Mouse (Mus musculus): ENCODE results near the gene Gipc2. TPM values are rescaled to one million over a fixed set of nuclear protein-coding genes. Genes with fewer than 3 reads are reported as not detected.

Gene Gipc2
- total and polyA plus RNA-seq, 3 experiments = 0.33 TPM; not detected in 2

DNA sequence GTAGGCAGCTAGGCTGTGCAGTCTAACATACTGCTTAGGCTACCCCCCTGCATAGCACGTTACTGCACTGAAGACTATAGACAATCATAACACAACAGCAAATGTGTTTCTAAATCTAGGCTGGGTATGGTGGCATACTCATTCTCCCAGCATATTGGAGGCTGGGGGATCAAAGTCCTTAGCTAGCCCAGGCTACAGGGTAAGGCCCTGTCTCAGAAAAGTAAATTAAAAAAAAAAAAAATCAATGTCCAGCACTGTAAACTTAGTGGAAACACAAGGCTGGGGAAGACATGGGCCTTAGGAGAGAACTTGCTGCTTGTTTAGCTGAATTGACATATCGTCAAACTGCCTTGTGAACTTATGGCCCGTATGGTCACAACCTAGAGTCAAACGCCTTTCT, 14.6 kb upstream of the Gipc2 start:
- ATAC-seq (ENCODE audit: extremely low read depth, insufficient number of reproducible peaks, low FRiP score, poor library complexity, severe bottlenecking) = no peak
- peaks cover 18% of the 10 kb centered on the region for H3K36me3 ChIP-seq (replicated peaks)
- H3K27me3 ChIP-seq (ENCODE audit: insufficient read depth, low read length) = no peaks in the 10 kb centered on the region
- no peak for TF ChIP-seq TAL1 (conservative IDR thresholded peaks at IDR 0.05; ENCODE audit: low read depth, low read length)
- TF ChIP-seq CTCF (IDR thresholded peaks at IDR 0.05; ENCODE audit: low read depth, low read length) = no peak
- no peak for TF ChIP-seq GATA2 (IDR thresholded peaks at IDR 0.05; ENCODE audit: borderline replicate concordance, low read depth, low read length)
- no peak for TF ChIP-seq GATA1 (IDR thresholded peaks at IDR 0.05; ENCODE audit: borderline replicate concordance, low read length)
- no peak for TF ChIP-seq POLR2AphosphoS5 (IDR thresholded peaks at IDR 0.05; ENCODE audit: insufficient replicate concordance, low read depth, low read length)
- no peaks in the 10 kb centered on the region; the same call in 1 of the 2 replicates for H3K4me1 ChIP-seq (ENCODE audit: insufficient read depth, low read depth, low read length)
- H3K4me3 ChIP-seq (ENCODE audit: low read depth, low read length) = no peak overlapping the region
- no peaks in the 10 kb centered on the region for H3K9me3 ChIP-seq (replicated peaks)
- no peak for DNase-seq (ENCODE audit: low spot score)

DNA sequence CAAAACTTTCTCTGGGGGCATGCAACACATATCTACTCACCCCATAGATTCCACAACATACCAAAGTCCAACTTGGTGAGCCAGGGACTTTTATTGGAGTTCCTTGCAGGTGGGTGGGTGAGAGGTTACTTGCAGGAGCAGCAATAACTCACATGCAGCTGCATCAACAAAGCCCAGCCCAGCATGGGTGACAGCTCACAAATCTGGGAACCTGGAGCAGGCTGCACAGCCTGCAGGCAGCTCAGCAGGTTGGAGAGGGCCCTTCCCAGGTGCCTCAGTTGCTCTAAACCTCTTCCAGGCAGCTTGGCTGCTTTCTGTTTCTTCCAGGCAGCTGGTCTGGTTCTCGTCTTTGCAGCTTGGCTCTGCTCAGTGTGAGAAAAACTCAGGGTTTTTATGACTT, 13.3 kb upstream of the Gipc2 start:
- Histone ChIP-seq H3K27me3 (ENCODE audit: insufficient read depth, low read length) (no peaks in the 10 kb centered on the region), H3K36me3 (replicated peaks) (peaks cover 10% of the 10 kb centered on the region), H3K9me3 (replicated peaks) (no peaks in the 10 kb centered on the region), H3K4me3 (ENCODE audit: low read depth, low read length) (no peak overlapping the region), H3K4me1 (ENCODE audit: insufficient read depth, low read depth, low read length) (no peaks in the 10 kb centered on the region; the same call in 1 of the 2 replicates)
- DNase-seq (ENCODE audit: low spot score) (no peak), ATAC-seq (ENCODE audit: extremely low read depth, insufficient number of reproducible peaks, low FRiP score, poor library complexity, severe bottlenecking) (no peak)
- TF ChIP-seq CTCF (IDR thresholded peaks at IDR 0.05; ENCODE audit: low read depth, low read length) = no peak
- TF ChIP-seq GATA1 (IDR thresholded peaks at IDR 0.05; ENCODE audit: borderline replicate concordance, low read length) = no peak
- TF ChIP-seq GATA2 (IDR thresholded peaks at IDR 0.05; ENCODE audit: borderline replicate concordance, low read depth, low read length) = no peak
- TF ChIP-seq TAL1 (conservative IDR thresholded peaks at IDR 0.05; ENCODE audit: low read depth, low read length) = no peak
- no peak for TF ChIP-seq POLR2AphosphoS5 (IDR thresholded peaks at IDR 0.05; ENCODE audit: insufficient replicate concordance, low read depth, low read length)

GRCm38 (mm10) chr3:152178816-152179215, 12.8 kb upstream of the Gipc2 start:
- Histone ChIP-seq H3K9me3 (replicated peaks) (no peaks in the 10 kb centered on the region), H3K4me1 (ENCODE audit: insufficient read depth, low read depth, low read length) (no peaks in the 10 kb centered on the region; the same call in 1 of the 2 replicates), H3K36me3 (replicated peaks) (peaks cover 10% of the 10 kb centered on the region), H3K4me3 (ENCODE audit: low read depth, low read length) (no peak overlapping the region), H3K27me3 (ENCODE audit: insufficient read depth, low read length) (0 out of 2 replicates have a peak, but pooled peaks cover 3% of the 10 kb centered on the region)
- TF ChIP-seq GATA2 (IDR thresholded peaks at IDR 0.05; ENCODE audit: borderline replicate concordance, low read depth, low read length) (no peak), TAL1 (conservative IDR thresholded peaks at IDR 0.05; ENCODE audit: low read depth, low read length) (no peak), GATA1 (IDR thresholded peaks at IDR 0.05; ENCODE audit: borderline replicate concordance, low read length) (no peak), POLR2AphosphoS5 (IDR thresholded peaks at IDR 0.05; ENCODE audit: insufficient replicate concordance, low read depth, low read length) (no peak), CTCF (IDR thresholded peaks at IDR 0.05; ENCODE audit: low read depth, low read length) (no peak)
- no peak for ATAC-seq (ENCODE audit: extremely low read depth, insufficient number of reproducible peaks, low FRiP score, poor library complexity, severe bottlenecking)
- DNase-seq (ENCODE audit: low spot score) = no peak

- ATAC-seq (ENCODE audit: extremely low read depth, insufficient number of reproducible peaks, low FRiP score, poor library complexity, severe bottlenecking) = no peak
- DNase-seq (ENCODE audit: low spot score) = no peak
- TF ChIP-seq TAL1 (conservative IDR thresholded peaks at IDR 0.05; ENCODE audit: low read depth, low read length) (no peak), CTCF (IDR thresholded peaks at IDR 0.05; ENCODE audit: low read depth, low read length) (no peak)
- Histone ChIP-seq H3K9me3 (replicated peaks) (no peaks in the 10 kb centered on the region), H3K36me3 (replicated peaks) (no peaks in the 10 kb centered on the region), H3K4me1 (ENCODE audit: insufficient read depth, low read depth, low read length) (no peaks in the 10 kb centered on the region), H3K27me3 (ENCODE audit: insufficient read depth, low read length) (0 out of 2 replicates have a peak, but pooled peaks cover 3% of the 10 kb centered on the region), H3K4me3 (ENCODE audit: low read depth, low read length) (no peak overlapping the region)
These were observed 6.4 kb upstream of the Gipc2 start for GRCm38 (mm10) chr3:152172322-152172935.

DNA sequence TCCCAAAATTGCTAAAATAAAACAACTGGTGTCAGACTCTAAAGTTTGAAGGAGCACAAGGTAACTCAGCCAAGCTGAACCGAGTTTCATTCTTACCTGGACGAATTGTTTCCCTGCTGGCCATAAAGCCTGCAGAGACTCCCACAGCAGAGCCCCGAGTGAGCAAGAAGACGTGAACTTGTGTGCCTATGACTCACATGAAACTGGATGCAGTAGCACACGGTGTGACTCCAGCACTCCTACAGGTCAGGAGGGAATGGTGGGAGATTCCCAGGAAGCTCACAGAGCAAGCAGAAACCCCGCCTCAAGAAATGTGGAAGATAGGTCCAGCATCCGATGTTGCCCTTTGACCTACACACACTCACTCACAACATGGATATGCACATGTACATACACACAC, 5.8 kb upstream of the Gipc2 start:
- H3K9me3 ChIP-seq (replicated peaks) = no peaks in the 10 kb centered on the region
- H3K27me3 ChIP-seq (ENCODE audit: insufficient read depth, low read length) = 0 out of 2 replicates have a peak, but pooled peaks cover 3% of the 10 kb centered on the region
- H3K4me1 ChIP-seq (ENCODE audit: insufficient read depth, low read depth, low read length) = no peaks in the 10 kb centered on the region
- no peaks in the 10 kb centered on the region for H3K36me3 ChIP-seq (replicated peaks)
- ATAC-seq (ENCODE audit: extremely low read depth, insufficient number of reproducible peaks, low FRiP score, poor library complexity, severe bottlenecking) (no peak), DNase-seq (ENCODE audit: low spot score) (no peak)
- H3K4me3 ChIP-seq (ENCODE audit: low read depth, low read length) = no peak overlapping the region
- TF ChIP-seq TAL1 (conservative IDR thresholded peaks at IDR 0.05; ENCODE audit: low read depth, low read length) (no peak), GATA2 (IDR thresholded peaks at IDR 0.05; ENCODE audit: borderline replicate concordance, low read depth, low read length) (no peak), POLR2AphosphoS5 (IDR thresholded peaks at IDR 0.05; ENCODE audit: insufficient replicate concordance, low read depth, low read length) (no peak), GATA1 (IDR thresholded peaks at IDR 0.05; ENCODE audit: borderline replicate concordance, low read length) (no peak), CTCF (IDR thresholded peaks at IDR 0.05; ENCODE audit: low read depth, low read length) (no peak)

DNA sequence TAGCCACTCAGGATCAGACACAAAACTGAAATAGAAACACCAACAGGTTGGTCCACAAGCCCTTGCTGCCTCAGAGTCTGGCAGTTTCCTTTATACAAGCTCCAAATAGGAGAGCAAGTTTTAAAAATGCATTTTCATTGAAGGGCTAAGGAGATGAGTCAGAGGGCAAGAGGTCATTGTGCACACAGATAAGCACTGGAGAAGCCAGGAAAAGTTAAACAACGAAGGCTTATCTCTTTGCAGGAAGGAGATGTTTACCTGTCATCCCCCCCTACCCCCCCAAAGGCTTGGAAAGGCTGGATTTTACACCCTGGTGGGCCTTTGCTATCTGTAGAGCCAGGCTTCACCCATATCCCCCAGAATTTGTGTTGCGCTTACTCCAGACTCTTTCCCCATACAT, 5.2 kb upstream of the Gipc2 start:
- Histone ChIP-seq H3K36me3 (replicated peaks) (no peaks in the 10 kb centered on the region), H3K4me1 (ENCODE audit: insufficient read depth, low read depth, low read length) (no peaks in the 10 kb centered on the region), H3K27me3 (ENCODE audit: insufficient read depth, low read length) (0 out of 2 replicates have a peak, but pooled peaks cover 3% of the 10 kb centered on the region), H3K4me3 (ENCODE audit: low read depth, low read length) (no peak overlapping the region), H3K9me3 (replicated peaks) (no peaks in the 10 kb centered on the region)
- ATAC-seq (ENCODE audit: extremely low read depth, insufficient number of reproducible peaks, low FRiP score, poor library complexity, severe bottlenecking) = peak; percentile 28
- TF ChIP-seq GATA2 (IDR thresholded peaks at IDR 0.05; ENCODE audit: borderline replicate concordance, low read depth, low read length) (no peak), POLR2AphosphoS5 (IDR thresholded peaks at IDR 0.05; ENCODE audit: insufficient replicate concordance, low read depth, low read length) (no peak), CTCF (IDR thresholded peaks at IDR 0.05; ENCODE audit: low read depth, low read length) (no peak), GATA1 (IDR thresholded peaks at IDR 0.05; ENCODE audit: borderline replicate concordance, low read length) (no peak), TAL1 (conservative IDR thresholded peaks at IDR 0.05; ENCODE audit: low read depth, low read length) (no peak)
- no peak for DNase-seq (ENCODE audit: low spot score)

All from G1E (cell line).